Mouse (Mus musculus) adrenal gland, adult 8-10 months (tissue): ENCODE data around the gene Rin2. TPM values are rescaled to one million over a fixed set of nuclear protein-coding genes. Genes with fewer than 3 reads are reported as not detected.
"Not testable (repeated sequence)": the region's sequence is repeated elsewhere in the genome, so short reads cannot be mapped to it uniquely, and the experiment has no call there.

ENCODE experiments used
- DNase-seq: peaks from one replicate; pipeline ENCODE4 v3.0.0; 2022
- total RNA-seq, 4 experiments: library from RNA; stranded (reverse); gene quantifications; 2 replicates each; pipeline ENCODE4 v1.2.4; 2022

Rin2 gene
- total RNA-seq, 4 experiments from 2014 or later, result 24.0 to 37.4 (median 31.6) TPM

- DNase-seq, result no peak
Measured at GRCm38 (mm10) chr2:145684151-145684550, 9.1 kb downstream of the Rin2 start.

GRCm38 (mm10) chr2:145684891-145685290, 9.9 kb downstream of the Rin2 start:
- DNase-seq, result no peak

GRCm38 (mm10) chr2:145686017-145686416, 11.0 kb downstream of the Rin2 start:
- no peak for DNase-seq

GRCm38 (mm10) chr2:145691367-145692009, 16.5 kb downstream of the Rin2 start:
- DNase-seq, result no peak

DNA sequence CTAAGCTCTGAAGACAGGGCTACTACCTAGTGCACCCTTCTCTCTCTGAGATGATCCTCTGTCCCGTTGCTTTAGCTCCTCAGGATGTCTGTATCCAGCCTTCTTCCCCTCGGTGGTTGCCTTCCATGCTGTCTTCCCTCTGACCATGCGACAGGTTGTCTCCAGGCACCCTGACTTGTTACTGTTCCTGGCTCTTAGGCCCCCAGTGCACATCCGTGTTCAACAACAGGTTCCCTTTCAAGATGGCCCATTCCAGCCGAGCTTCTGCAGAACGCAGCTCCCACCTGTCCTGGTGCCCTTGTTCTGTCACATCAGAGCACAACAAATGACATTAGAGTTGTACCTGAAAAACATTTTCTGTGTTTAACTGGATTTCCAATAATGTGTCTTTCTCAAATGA, 22.1 kb downstream of the Rin2 start:
- no peak for DNase-seq

- peak; percentile 44 for DNase-seq
Measured at GRCm38 (mm10) chr2:145699414-145700071, 24.5 kb downstream of the Rin2 start.

DNA sequence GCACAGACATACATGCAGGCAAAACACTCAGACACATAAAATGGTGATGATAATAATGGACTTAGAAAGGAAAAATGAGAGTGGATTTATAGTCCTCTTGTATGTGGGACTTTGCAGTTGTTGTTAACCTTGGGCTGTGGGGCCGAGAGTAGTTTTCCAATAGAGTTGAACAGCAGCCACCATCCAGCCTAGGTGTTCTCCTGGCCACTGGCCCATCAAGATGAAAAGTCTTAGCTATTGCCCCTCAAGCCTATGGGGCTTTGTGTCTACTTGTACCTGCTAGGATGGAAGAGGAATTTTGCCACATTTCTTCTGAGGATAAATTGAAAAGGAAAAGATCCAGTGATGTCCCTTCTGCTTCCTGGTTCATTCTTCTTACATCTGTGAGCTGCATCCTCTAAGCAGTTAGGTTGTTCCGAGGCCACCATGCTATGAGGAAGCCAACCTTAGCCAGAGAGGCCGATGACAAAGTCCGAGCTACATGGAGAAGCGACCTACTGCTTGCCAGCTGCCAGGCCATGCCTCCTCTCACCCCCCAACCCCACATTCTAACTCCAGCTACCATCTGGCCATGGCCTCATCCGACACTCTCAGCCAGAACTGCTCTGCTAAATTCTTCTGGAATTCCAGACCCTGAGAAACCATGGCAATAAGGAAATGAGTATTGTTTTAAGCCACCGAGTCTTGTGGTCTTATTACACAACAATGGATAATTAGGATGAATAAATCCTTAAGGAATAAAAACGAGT, 25.4 kb downstream of the Rin2 start:
- no peak for DNase-seq

GRCm38 (mm10) chr2:145701605-145702335, 26.8 kb downstream of the Rin2 start:
- no peak for DNase-seq

- no peak for DNase-seq
Measured at GRCm38 (mm10) chr2:145704738-145705137, 29.7 kb downstream of the Rin2 start.

- no peak for DNase-seq
Measured at GRCm38 (mm10) chr2:145709727-145710389, 34.8 kb downstream of the Rin2 start.

DNA sequence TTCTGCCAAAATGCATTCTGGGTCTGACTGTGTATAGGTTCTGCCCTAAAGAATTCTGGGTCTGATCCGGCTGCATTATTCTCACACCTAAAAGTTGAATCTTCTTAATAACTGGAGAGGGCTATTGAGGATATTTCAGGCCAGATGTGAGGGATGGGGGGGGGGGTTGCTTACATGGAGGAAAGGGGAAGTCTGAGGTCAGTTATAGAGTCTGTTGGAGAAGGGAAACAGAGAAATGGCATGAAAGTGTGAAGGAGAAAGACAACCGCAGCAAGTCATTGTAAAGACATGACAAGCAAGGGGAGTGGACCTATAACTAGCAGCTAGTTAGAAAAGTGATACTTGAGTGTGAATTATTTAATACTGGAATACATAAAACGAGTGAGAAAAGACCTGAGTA, 36.5 kb downstream of the Rin2 start:
- no peak for DNase-seq

GRCm38 (mm10) chr2:145712026-145712425, 37.0 kb downstream of the Rin2 start:
- no peak for DNase-seq

DNA sequence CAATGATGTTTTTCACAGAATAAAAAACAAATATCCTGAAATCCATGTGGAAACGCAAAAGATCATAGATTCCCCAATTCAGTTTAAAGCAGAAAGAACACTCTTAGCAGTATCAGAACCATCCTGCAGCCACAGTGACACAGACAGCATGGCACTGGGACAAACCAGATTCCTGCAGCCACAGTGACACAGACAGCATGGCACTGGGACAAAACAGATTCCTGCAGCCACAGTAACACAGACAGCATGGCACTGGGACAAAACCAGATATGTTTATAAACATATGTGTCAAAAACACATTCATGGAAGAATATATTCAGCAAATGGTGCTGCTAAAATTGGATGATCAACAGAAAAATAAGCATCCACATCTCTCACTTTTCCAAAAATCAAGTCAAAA, 42.5 kb downstream of the Rin2 start:
- DNase-seq, result no peak

GRCm38 (mm10) chr2:145718624-145719183, 43.7 kb downstream of the Rin2 start:
- DNase-seq, result no peak

- no peak for DNase-seq
Measured at GRCm38 (mm10) chr2:145720157-145720556, 45.1 kb downstream of the Rin2 start.

- DNase-seq, result no peak
Measured at GRCm38 (mm10) chr2:145720743-145721142, 45.7 kb downstream of the Rin2 start.

GRCm38 (mm10) chr2:145722304-145722703, 47.3 kb downstream of the Rin2 start:
- not testable (repeated sequence) for DNase-seq

- DNase-seq, result no peak
Measured at GRCm38 (mm10) chr2:145724288-145724687, 49.3 kb downstream of the Rin2 start.

- DNase-seq, result no peak
Measured at GRCm38 (mm10) chr2:145729414-145729813, 54.4 kb downstream of the Rin2 start.

DNA sequence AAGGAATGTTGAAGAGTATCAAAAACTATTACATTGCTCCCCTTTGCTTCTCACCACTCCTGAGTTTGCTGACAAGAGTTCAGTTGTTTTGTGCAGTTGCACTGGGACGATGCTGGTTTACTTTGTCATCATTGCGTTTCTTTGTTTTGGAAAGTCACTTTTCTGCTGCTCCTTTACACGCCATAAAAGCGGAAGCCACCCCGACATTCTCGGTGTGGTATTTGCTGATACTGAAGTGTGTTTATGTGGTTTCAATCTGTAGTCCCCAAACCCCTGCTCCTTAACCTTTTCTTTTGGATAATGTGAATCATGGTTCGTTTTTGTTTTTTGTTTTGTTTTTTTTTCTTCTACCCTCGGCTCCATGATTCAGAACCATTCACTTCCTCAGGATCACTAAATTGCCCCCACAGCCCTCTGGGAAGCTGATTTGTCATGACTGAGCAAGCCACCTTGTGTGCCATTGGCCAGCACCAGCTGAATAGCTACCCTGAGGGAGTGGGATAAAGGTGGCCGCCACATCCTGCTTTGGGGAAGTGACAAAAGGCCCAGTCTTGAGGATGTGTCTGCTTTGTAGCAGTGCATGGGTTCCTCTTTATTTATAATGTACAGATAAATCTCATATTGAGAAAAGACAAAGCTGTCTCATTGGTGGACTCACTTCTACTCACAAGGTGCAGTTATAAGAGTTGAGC, 55.3 kb downstream of the Rin2 start:
- no peak for DNase-seq

DNA sequence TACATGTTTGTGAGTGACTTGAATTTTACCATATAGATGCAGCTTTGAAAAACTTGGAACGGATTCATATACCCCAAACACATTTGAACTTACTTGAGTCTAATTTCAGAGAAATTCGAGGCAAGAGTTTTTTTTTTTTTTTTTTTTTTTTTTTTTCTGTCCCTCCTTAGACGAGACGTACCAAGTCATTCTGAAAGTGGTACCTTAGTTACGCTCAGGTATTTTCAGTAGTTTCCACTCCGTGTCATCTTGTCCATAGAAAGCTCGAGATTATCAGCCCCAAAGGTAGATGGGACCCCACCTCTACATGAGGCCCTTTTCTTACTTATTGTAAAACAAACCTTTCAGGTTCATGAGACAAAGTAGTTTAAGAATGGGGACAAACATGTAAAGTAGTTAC, 55.9 kb downstream of the Rin2 start:
- no peak for DNase-seq
